Mouse (Mus musculus) retina, embryonic 14.5 days (tissue): ENCODE results near the gene Pigf.
"Not testable (repeated sequence)": the region's sequence is repeated elsewhere in the genome, so short reads cannot be mapped to it uniquely, and the experiment has no call there.

Experiments
- DNase-seq: peaks from one replicate; pipeline ENCODE4 v3.0.0-alpha.2; 2015; ENCODE audit warnings: low spot score

Gene Pigf

GRCm38 (mm10) chr17:87025269-87025949 is at the start of gene Pigf, which contains the start of gene Cript:
TSS of gene Pigf (minus strand) at chr17:87025406.
TSS of gene Cript (plus strand) at chr17:87025550.
- peak; percentile 99 for DNase-seq

GRCm38 (mm10) chr17:87073470-87073869 is 48.3 kb upstream of the Pigf start:
- no peak for DNase-seq

- no peak for DNase-seq
Observed at GRCm38 (mm10) chr17:87072766-87073440, 47.7 kb upstream of the Pigf start.

- not testable (repeated sequence) for DNase-seq
Observed at GRCm38 (mm10) chr17:87072183-87072582, 47.0 kb upstream of the Pigf start.

- DNase-seq, result no peak
Observed at GRCm38 (mm10) chr17:87068997-87069396, 43.8 kb upstream of the Pigf start.

- no peak for DNase-seq
Observed at GRCm38 (mm10) chr17:87063969-87064368, 38.8 kb upstream of the Pigf start.

- DNase-seq, result no peak
Observed at GRCm38 (mm10) chr17:87063461-87063860, 38.3 kb upstream of the Pigf start.

GRCm38 (mm10) chr17:87062639-87063038 is 37.4 kb upstream of the Pigf start:
- no peak for DNase-seq

GRCm38 (mm10) chr17:87057486-87058266 is 32.5 kb upstream of the Pigf start:
- no peak for DNase-seq

GRCm38 (mm10) chr17:87056761-87057160 is 31.6 kb upstream of the Pigf start:
- DNase-seq, result no peak

- DNase-seq, result no peak
Observed at GRCm38 (mm10) chr17:87055663-87056062, 30.5 kb upstream of the Pigf start.

GRCm38 (mm10) chr17:87055051-87055459 is 29.8 kb upstream of the Pigf start:
- peak; percentile 24 for DNase-seq

- no peak for DNase-seq
Observed at GRCm38 (mm10) chr17:87053921-87054320, 28.7 kb upstream of the Pigf start.

GRCm38 (mm10) chr17:87052432-87052831 is 27.2 kb upstream of the Pigf start:
- DNase-seq, result no peak

GRCm38 (mm10) chr17:87051652-87052051 is 26.4 kb upstream of the Pigf start:
- DNase-seq, result no peak

GRCm38 (mm10) chr17:87050469-87051175 is 25.4 kb upstream of the Pigf start:
- DNase-seq, result peak; percentile 37

- DNase-seq, result no peak
Observed at GRCm38 (mm10) chr17:87049696-87050095, 24.5 kb upstream of the Pigf start.

- DNase-seq, result no peak
Observed at GRCm38 (mm10) chr17:87044796-87045195, 19.6 kb upstream of the Pigf start.

- DNase-seq, result peak; percentile 99
Observed at GRCm38 (mm10) chr17:87044364-87044763, 19.2 kb upstream of the Pigf start.

GRCm38 (mm10) chr17:87041739-87042138 is 16.5 kb upstream of the Pigf start:
- DNase-seq, result no peak

- no peak for DNase-seq
Observed at GRCm38 (mm10) chr17:87038496-87038895, 13.3 kb upstream of the Pigf start.
